Mouse (Mus musculus) thymus, adult 2 months (tissue): ENCODE data around the gene Nlrp3. TPM values are rescaled to one million over a fixed set of nuclear protein-coding genes. Genes with fewer than 3 reads are reported as not detected.
A peak's percentile ranks its signal among the peaks of the same experiment; 100 is the strongest.

Experiments used
- DNase-seq: peaks from one replicate; pipeline ENCODE4 v3.0.0; 2021
- H3K27ac ChIP-seq: fragments of 200-500 bp; 2 replicates; pipeline ENCODE4 v1.5.1; 2012; ENCODE audit warnings: low read length, control low read depth; ENCODE audit not compliant: control insufficient read depth, insufficient read depth
- H3K27me3 ChIP-seq: fragments of 200-500 bp; 2 replicates; pipeline ENCODE4 v1.6.1; 2012; ENCODE audit warnings: mild to moderate bottlenecking, low read length, moderate library complexity, mixed read lengths; ENCODE audit not compliant: control insufficient read depth, insufficient read depth
- H3K36me3 ChIP-seq: fragments of 200-500 bp; 2 replicates; pipeline ENCODE4 v1.6.1; 2012; ENCODE audit warnings: mild to moderate bottlenecking, low read length, moderate library complexity; ENCODE audit not compliant: control insufficient read depth, insufficient read depth
- H3K4me1 ChIP-seq: fragments of 200-500 bp; replicated peaks from 2 replicates; pipeline ENCODE4 v1.6.1; 2012; ENCODE audit warnings: low read length; ENCODE audit not compliant: control insufficient read depth, insufficient read depth
- H3K4me3 ChIP-seq: fragments of 200-500 bp; 2 replicates; pipeline ENCODE4 v1.5.1; 2012; ENCODE audit warnings: mild to moderate bottlenecking, low read length, control low read depth, moderate library complexity; ENCODE audit not compliant: control insufficient read depth, insufficient read depth
- CTCF ChIP-seq: fragments of 200-500 bp; IDR thresholded peaks from 2 replicates; pipeline ENCODE4 v1.5.1; 2012; ENCODE audit warnings: mild to moderate bottlenecking, control low read depth, low read length, moderate library complexity, borderline replicate concordance; ENCODE audit not compliant: control insufficient read depth, poor library complexity, insufficient read depth; ENCODE audit errors: extremely low read depth
- POLR2A ChIP-seq: fragments of 200-500 bp; IDR thresholded peaks from 2 replicates; pipeline ENCODE4 v1.6.1; 2012; ENCODE audit warnings: mild to moderate bottlenecking, low read length, control low read depth, moderate library complexity; ENCODE audit not compliant: control insufficient read depth, poor library complexity, insufficient read depth; ENCODE audit errors: extremely low read depth
- WGBS: fragments of 180-500 bp; shearing (Covaris S2); methylation state at CpG from one replicate; pipeline ENCODE4 v1.1.7; 2018; 5-methylcytosine and 5-hydroxymethylcytosine counted together
- polyA plus RNA-seq: library from polyadenylated mRNA; depleted of rRNA; stranded (reverse); fragments of >200 nt; gene quantifications from 2 replicates; pipeline ENCODE4 v1.2.3, GENCODE M21; 2012

The Nlrp3 gene
- polyA plus RNA-seq, 1 experiment: 0.70 TPM

DNA sequence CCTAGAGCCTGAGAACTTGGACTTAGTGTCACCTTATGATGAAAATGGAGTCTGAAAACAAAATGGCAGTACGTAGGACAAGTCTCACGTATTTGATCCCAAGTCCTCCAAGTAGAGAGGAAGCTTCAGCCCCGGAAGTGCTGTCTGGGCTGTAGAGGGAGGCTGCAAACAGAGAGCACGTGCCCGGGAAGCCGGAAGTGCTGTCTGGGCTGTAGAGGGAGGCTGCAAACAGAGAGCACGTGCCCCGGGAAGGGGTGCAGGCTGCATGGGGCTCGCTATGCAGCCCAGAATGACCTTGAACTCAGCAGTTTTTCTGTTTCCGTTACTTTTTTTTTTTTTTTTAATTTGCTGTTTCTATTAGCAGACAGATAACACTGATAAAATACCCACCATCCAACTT lies 23.1 kb upstream of the Nlrp3 start:
- peak; percentile 28 for DNase-seq
- no peaks in the 10 kb centered on the region for H3K36me3 ChIP-seq
- no peak overlapping the region for H3K27ac ChIP-seq
- no peak overlapping the region for H3K4me3 ChIP-seq
- no peaks in the 10 kb centered on the region for H3K27me3 ChIP-seq
- WGBS: 48% methylated on average over 10 of the region's 10 CpGs
- no peaks in the 10 kb centered on the region; the same call in 1 of the 2 replicates for H3K4me1 ChIP-seq
- TF ChIP-seq CTCF: no peak

- H3K36me3 ChIP-seq: no peaks in the 10 kb centered on the region
- no peak overlapping the region for H3K4me3 ChIP-seq
- no peaks in the 10 kb centered on the region; the same call in 1 of the 2 replicates for H3K4me1 ChIP-seq
- no peak for DNase-seq
- no peak overlapping the region for H3K27ac ChIP-seq
- no peak for TF ChIP-seq CTCF
- TF ChIP-seq POLR2A: no peak
- H3K27me3 ChIP-seq: no peaks in the 10 kb centered on the region
- WGBS: 92% methylated on average over 6 of the region's 6 CpGs
These were observed 21.4 kb upstream of the Nlrp3 start for GRCm38 (mm10) chr11:59519741-59520495.

DNA sequence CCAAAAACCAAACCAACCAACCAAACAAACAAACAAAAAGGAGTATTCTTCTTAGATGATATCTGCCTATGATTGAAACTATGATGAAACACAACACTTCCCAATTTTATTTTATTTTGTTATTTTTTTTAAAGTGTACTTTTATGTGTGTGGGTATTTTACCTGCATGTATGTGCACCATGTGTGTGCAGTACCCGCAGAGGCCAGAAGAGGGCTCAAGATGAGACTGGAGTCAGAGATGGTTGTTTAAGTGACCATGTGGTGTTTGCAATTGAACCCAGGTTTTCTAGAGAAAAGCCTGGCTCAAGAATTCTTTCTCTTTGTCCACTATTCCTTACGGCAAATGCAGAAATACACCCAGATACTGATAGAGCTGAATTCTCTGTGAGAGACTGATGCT lies 17.2 kb upstream of the Nlrp3 start:
- Histone ChIP-seq H3K36me3 (no peaks in the 10 kb centered on the region), H3K4me3 (no peak overlapping the region), H3K27ac (no peak overlapping the region), H3K4me1 (no peaks in the 10 kb centered on the region), H3K27me3 (no peaks in the 10 kb centered on the region)
- DNase-seq: no peak
- TF ChIP-seq POLR2A: no peak
- no peak for TF ChIP-seq CTCF
- WGBS: 98% methylated on average over 2 of the region's 2 CpGs

DNA sequence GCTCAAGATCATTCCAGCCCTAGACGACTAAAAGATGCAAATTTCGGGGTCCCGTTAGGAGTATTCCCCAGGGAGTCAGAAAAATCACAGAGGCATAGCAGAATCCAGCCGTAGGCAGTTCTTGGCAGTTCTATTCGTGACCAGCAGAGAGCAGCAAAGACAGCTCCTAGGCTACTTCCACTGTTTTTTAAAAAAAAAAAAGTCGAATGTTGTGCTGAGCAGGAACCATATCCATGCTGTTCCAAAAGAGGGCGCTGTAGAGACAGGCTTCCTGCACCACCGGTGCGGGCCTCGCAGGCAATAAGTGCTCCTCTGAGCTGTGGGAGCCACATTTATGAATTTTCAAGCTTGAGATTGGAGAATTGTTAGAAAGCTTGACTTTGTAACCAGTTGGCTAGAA lies 16.1 kb upstream of the Nlrp3 start:
- peak; percentile 73 for DNase-seq
- no peaks in the 10 kb centered on the region for H3K27me3 ChIP-seq
- no peak overlapping the region for H3K4me3 ChIP-seq
- no peak overlapping the region for H3K27ac ChIP-seq
- H3K36me3 ChIP-seq: no peaks in the 10 kb centered on the region
- no peaks in the 10 kb centered on the region for H3K4me1 ChIP-seq
- WGBS: 5% methylated on average over 10 of the region's 10 CpGs
- TF ChIP-seq POLR2A (no peak), CTCF (peak; percentile 80)

DNA sequence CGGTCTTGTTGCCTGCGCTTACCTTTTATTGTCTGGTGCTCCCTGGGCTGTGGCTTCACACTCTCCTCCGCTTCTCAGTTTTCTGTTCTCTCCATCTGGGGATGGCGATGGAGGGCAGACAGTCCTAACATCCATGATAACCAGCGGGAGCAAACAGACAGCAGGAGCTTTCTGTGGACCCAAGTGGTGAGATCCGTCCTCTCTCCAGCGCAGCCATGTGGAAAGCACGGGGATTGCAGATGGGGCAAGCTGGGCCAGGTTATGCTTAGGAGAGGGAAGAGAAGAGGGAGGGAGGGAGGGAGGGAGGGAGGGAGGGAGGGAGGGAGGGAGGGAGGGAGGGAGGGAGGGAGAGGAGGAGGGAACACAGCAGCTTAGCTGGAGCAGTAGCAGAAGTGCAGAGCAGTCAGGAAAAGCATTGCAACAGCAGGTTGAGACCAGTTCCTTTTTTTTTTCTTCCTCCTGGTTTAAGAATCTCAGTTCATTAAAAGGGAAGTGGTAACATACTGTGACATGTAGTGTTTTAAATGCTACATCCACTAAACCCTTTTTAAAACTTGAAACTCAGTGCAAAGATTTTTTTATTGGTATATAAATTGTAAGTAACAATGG lies 14.8 kb upstream of the Nlrp3 start, which contains the start of gene Zkscan17:
Gene Zkscan17 (minus strand): TSS at position 280 of the 609 bp plus-strand sequence.
- H3K27ac ChIP-seq: no peak within 1 kb of the TSS

DNA sequence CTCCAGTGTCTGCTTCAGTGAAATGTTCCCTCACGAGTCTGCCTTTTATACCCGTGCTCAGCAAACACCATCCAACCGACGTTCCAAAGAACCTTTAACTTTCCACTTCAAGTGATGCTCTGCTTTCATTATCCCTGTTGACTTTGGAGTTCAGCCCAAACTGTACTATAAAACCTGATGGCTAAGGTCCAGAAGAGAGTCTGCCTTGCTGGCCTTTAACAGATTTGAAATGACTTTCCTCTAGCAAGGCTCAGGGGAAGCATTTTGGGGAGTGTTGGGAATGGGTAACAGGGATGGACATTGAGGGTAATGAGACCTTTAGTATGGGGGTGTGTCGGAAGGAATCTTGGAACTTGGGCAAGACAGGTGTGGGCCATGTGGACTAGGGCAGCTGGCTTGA lies 11.1 kb upstream of the Nlrp3 start:
- no peaks in the 10 kb centered on the region for H3K27me3 ChIP-seq
- no peaks in the 10 kb centered on the region for H3K4me1 ChIP-seq
- no peak overlapping the region for H3K4me3 ChIP-seq
- DNase-seq: no peak
- no peak overlapping the region for H3K27ac ChIP-seq
- no peaks in the 10 kb centered on the region for H3K36me3 ChIP-seq
- TF ChIP-seq POLR2A: no peak
- TF ChIP-seq CTCF: no peak
- WGBS: 92% methylated on average over 5 of the region's 5 CpGs

More for the DNA sequence above, 14.8 kb upstream of the Nlrp3 start, which contains the start of gene Zkscan17:
- no peaks in the 10 kb centered on the region for H3K4me1 ChIP-seq
- no peaks in the 10 kb centered on the region for H3K27me3 ChIP-seq
- WGBS: 46% methylated on average over 8 of the region's 8 CpGs
- no peaks in the 10 kb centered on the region for H3K36me3 ChIP-seq
- peak; percentile 14 for DNase-seq
- no peak for TF ChIP-seq POLR2A
- TF ChIP-seq CTCF: no peak
- H3K4me3 ChIP-seq: no peak within 1 kb of the TSS
